Mouse (Mus musculus) adrenal gland, postnatal 14 days (tissue): ENCODE results near the gene Slco6c1. TPM values are rescaled to one million over a fixed set of nuclear protein-coding genes. Genes with fewer than 3 reads are reported as not detected.
A peak's percentile ranks its signal among the peaks of the same experiment; 100 is the strongest.

Source experiments
- DNase-seq: peaks from one replicate; pipeline ENCODE4 v3.0.0; 2021; ENCODE audit warnings: mixed read lengths
- long read RNA-seq, 2 experiments: library from polyadenylated mRNA; stranded (forward); transcript quantifications; one replicate each; pipeline ENCODE4 v2.0.0; 2021
- total RNA-seq: library from RNA; stranded (reverse); gene quantifications from 2 replicates; pipeline ENCODE4 v1.2.3, GENCODE M21; 2021

Slco6c1 gene
- not detected in 2 replicates for total RNA-seq
- long read RNA-seq, experiment 1: 0 reads
- long read RNA-seq, experiment 2: 0 reads

DNA sequence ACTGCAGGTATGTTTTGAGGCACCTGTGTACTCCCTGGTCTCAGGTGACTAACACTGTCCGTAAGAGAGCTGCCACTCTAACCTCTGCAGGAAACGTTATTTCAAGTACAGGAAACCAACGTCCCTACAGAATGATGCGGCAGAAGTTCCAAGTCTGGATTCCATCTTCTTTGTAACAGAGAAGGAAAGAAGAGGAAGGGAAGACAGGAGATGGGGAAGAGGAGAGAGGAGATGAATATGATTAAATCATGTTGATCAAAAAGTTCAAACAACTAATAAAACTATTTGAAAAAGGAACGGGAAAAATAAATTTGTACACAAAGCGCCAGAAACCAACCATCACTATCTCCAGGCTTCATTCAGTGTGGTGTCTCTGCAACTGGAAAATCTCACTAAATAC lies at the start of gene Slco6c1:
Gene Slco6c1, minus strand, starts transcription at position 101 of the 400 bp plus-strand sequence.
- DNase-seq: no peak

GRCm38 (mm10) chr1:97038982-97039381 lies 89.1 kb downstream of the Slco6c1 start:
- no peak for DNase-seq

- peak; percentile 7 for DNase-seq
Measured at GRCm38 (mm10) chr1:97038548-97038947, 89.6 kb downstream of the Slco6c1 start.

DNA sequence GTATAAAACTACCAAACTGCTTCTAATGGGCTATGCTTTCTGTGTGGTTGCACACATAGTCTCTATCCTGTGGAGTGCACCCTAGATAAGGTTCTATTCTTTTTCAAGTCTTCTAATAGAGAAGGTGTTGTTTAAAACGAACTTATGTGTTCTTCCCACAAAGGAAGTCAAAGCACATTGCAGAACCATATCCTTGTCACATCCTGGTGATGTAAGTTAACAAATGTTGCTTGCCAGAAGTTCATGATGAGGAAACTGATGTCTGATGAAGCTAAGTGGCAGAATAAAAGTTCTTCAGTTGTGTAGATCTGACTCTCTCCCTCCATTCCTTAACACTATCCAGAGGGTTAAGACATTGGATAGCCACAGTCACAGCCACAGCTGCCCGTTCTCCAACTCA lies 90.1 kb downstream of the Slco6c1 start:
- DNase-seq: no peak

DNA sequence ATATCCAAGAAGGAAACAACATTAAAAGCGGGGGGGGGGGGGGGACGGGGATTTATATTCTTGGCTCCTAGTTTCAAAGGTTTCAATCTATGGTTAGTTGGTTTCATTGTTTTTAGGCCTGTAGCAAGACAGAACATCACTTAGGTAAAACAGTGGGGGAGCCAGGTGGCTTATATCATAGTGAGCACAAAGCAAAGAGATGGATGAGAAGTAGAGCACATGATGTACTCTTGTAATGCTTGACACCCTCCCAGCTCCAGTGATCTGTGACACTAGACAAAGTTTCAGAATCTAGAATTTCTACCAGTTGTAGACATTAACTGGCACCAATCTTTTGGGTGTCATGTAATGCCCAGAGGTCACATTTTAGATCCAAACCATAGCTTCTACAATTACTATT lies 106.7 kb downstream of the Slco6c1 start:
- DNase-seq: no peak

- no peak for DNase-seq
Measured at GRCm38 (mm10) chr1:97019404-97019803, 108.7 kb downstream of the Slco6c1 start.

DNA sequence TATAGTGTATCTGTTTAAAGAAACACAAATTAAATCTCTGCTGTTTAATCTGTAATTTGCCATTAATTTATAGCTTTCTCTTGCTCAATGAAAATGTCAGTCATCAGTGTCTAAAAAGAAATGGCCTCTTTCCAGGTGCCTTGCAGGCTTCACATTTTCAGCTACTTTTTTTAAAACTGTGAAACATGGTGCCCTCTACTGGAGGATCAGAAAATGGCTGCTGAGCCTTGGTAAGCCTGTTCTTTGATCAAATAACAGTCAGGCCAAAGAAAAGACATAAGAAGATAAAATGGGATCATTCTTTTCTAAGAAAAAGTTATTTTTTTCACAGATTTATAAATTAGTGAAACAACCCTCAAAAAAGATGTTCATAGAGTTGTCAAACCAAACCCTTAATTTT lies 109.1 kb downstream of the Slco6c1 start:
- DNase-seq: peak; percentile 38
